Mouse (Mus musculus) ES-CJ7 (cell line): Measurements from ENCODE around the gene Mgmt.

Source experiments
- DNase-seq: peaks from one replicate; pipeline ENCODE4 v3.0.0; 2011; ENCODE audit warnings: low read depth, low spot score

Mgmt gene

GRCm38 (mm10) chr7:137116246-137116645 lies 221.8 kb downstream of the Mgmt start:
- no peak for DNase-seq

GRCm38 (mm10) chr7:137121243-137121858 lies 226.9 kb downstream of the Mgmt start:
- no peak for DNase-seq

GRCm38 (mm10) chr7:137128726-137129125 lies 234.3 kb downstream of the Mgmt start:
- no peak for DNase-seq

GRCm38 (mm10) chr7:137130211-137130610 lies 235.8 kb downstream of the Mgmt start:
- DNase-seq = no peak

GRCm38 (mm10) chr7:137131957-137132356 lies 237.5 kb downstream of the Mgmt start:
- no peak for DNase-seq

GRCm38 (mm10) chr7:137138101-137138500 lies 243.7 kb downstream of the Mgmt start:
- no peak for DNase-seq

- no peak for DNase-seq
Measured at GRCm38 (mm10) chr7:137140321-137140720, 245.9 kb downstream of the Mgmt start.

- no peak for DNase-seq
Measured at GRCm38 (mm10) chr7:137141386-137141785, 247.0 kb downstream of the Mgmt start.

GRCm38 (mm10) chr7:137147101-137147500 lies 252.7 kb downstream of the Mgmt start:
- no peak for DNase-seq

GRCm38 (mm10) chr7:137151854-137152253 lies 257.4 kb downstream of the Mgmt start:
- no peak for DNase-seq

- no peak for DNase-seq
Measured at GRCm38 (mm10) chr7:137154623-137155022, 260.2 kb downstream of the Mgmt start.

GRCm38 (mm10) chr7:137159086-137159485 lies 264.7 kb downstream of the Mgmt start:
- DNase-seq = peak; percentile 16

- no peak for DNase-seq
Measured at GRCm38 (mm10) chr7:137172278-137172677, 277.9 kb downstream of the Mgmt start.
